Mouse (Mus musculus): ENCODE results near the gene Isyna1. TPM values are rescaled to one million over a fixed set of nuclear protein-coding genes. Genes with fewer than 3 reads are reported as not detected.

Isyna1 gene
- polyA plus RNA-seq, 1 experiment, result 18.6 TPM

DNA sequence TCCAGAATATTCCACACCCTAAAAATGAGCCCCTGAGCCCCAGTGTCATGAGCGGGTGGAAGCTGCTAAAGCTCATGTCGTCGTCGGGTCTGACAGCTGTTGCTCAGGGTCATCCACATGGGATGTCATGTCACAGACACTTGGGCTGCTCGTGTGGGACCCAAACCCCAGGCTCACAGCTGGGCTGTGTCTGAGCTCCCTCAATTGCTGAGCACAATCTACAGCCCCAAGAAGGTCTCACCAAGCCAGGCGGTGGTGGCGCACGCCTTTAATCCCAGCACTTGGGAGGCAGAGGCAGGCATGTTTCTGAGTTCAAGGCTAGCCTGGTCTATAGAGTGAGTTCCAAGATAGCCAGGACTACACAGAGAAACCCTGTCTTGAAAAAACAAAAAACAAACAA, 21.1 kb downstream of the Isyna1 start:
- TF ChIP-seq CTCF (IDR thresholded peaks at IDR 0.05; ENCODE audit: borderline replicate concordance, insufficient read depth, low read length) (no peak), POLR2A (IDR thresholded peaks at IDR 0.05; ENCODE audit: low read depth, low read length) (no peak)
- H3K4me3 ChIP-seq (ENCODE audit: insufficient read depth, low read length), result no peak overlapping the region
- no peak overlapping the region for H3K27ac ChIP-seq (ENCODE audit: insufficient read depth, low read length)

DNA sequence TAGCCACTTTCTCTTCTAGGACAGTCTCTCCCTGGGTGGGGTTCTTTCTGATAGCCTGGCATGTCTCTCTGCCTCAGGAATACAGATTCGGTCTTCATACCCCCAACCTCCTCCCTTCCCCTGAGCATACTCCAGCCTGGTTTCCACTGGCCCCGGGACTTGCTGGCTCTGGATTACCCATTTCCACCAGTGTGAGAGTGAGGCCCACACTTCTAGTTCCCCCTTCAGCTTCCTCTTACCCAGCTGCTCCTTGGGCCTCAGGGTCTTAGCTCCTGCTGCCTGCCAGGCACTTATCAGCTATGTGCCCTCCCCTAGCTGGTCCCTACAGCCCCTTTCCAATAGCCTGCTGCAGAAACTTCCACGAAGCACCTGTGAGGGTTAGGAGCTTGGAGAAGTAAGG, 21.7 kb downstream of the Isyna1 start, which contains the start of gene Lrrc25:
Gene Lrrc25, plus strand, starts transcription at position 262 of the 400 bp plus-strand sequence.
- H3K4me1 ChIP-seq (ENCODE audit: control insufficient read depth, insufficient read depth, low read length), result no peaks in the 10 kb centered on the region
- no peak within 1 kb of the TSS for H3K4me3 ChIP-seq (ENCODE audit: insufficient read depth, low read length)
- no peak within 1 kb of the TSS for H3K27ac ChIP-seq (ENCODE audit: insufficient read depth, low read length)
- no peak for TF ChIP-seq CTCF (IDR thresholded peaks at IDR 0.05; ENCODE audit: borderline replicate concordance, insufficient read depth, low read length)

More for the DNA sequence above, 21.1 kb downstream of the Isyna1 start:
- peaks cover 2% of the 10 kb centered on the region; the same call in 1 of the 2 replicates for H3K4me1 ChIP-seq (ENCODE audit: control insufficient read depth, insufficient read depth, low read length)

DNA sequence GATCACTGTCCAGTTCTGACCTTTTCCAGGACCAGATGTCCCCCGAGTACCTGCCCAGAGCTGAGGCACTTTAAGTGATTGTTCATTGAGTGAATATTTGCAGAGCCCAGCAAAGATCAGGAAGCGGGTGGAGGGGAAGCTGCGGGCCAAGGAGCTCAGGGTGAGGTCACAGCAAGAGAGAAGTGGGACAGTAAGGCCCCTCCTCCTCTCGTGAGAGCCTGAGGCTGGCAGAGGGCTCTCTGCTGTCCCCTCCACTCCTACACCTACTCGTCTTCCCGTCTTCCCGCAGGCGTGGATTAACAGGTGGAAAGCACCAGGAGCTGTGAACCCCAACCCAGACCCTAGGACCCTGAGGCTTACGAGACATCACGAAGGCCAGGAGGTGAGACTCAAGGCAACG, 22.5 kb downstream of the Isyna1 start:
- Histone ChIP-seq H3K4me1 (ENCODE audit: control insufficient read depth, insufficient read depth, low read length) (no peaks in the 10 kb centered on the region), H3K27ac (ENCODE audit: insufficient read depth, low read length) (no peak overlapping the region), H3K4me3 (ENCODE audit: insufficient read depth, low read length) (no peak overlapping the region)
- no peak for TF ChIP-seq POLR2A (IDR thresholded peaks at IDR 0.05; ENCODE audit: low read depth, low read length)
- TF ChIP-seq CTCF (IDR thresholded peaks at IDR 0.05; ENCODE audit: borderline replicate concordance, insufficient read depth, low read length), result no peak

DNA sequence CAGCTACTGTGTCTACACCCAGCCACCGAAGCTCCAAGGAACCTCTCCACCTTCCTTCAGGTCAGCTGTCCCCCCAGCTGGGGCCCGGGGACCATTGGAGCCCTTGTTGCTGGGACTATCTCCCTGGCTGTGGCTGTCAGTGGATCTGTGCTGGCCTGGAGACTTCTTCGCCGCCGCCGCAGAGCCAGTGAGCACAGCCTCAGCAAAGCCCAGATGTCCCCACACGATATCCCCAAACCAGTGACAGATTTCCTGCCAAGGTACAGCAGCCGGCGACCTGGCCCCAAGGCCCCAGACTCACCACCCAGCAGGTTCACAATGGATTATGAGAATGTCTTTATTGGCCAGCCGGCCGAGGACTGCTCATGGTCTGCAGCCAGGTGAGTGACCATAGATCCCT, 23.8 kb downstream of the Isyna1 start:
- Histone ChIP-seq H3K4me1 (ENCODE audit: control insufficient read depth, insufficient read depth, low read length) (no peaks in the 10 kb centered on the region), H3K27ac (ENCODE audit: insufficient read depth, low read length) (no peak overlapping the region), H3K4me3 (ENCODE audit: insufficient read depth, low read length) (no peak overlapping the region)
- TF ChIP-seq POLR2A (IDR thresholded peaks at IDR 0.05; ENCODE audit: low read depth, low read length) (no peak), CTCF (IDR thresholded peaks at IDR 0.05; ENCODE audit: borderline replicate concordance, insufficient read depth, low read length) (no peak)

GRCm38 (mm10) chr8:70618888-70619334, 24.7 kb downstream of the Isyna1 start:
- Histone ChIP-seq H3K4me3 (ENCODE audit: insufficient read depth, low read length) (no peak overlapping the region), H3K27ac (ENCODE audit: insufficient read depth, low read length) (no peak overlapping the region), H3K4me1 (ENCODE audit: control insufficient read depth, insufficient read depth, low read length) (no peaks in the 10 kb centered on the region)
- TF ChIP-seq CTCF (IDR thresholded peaks at IDR 0.05; ENCODE audit: borderline replicate concordance, insufficient read depth, low read length) (no peak), POLR2A (IDR thresholded peaks at IDR 0.05; ENCODE audit: low read depth, low read length) (no peak)

DNA sequence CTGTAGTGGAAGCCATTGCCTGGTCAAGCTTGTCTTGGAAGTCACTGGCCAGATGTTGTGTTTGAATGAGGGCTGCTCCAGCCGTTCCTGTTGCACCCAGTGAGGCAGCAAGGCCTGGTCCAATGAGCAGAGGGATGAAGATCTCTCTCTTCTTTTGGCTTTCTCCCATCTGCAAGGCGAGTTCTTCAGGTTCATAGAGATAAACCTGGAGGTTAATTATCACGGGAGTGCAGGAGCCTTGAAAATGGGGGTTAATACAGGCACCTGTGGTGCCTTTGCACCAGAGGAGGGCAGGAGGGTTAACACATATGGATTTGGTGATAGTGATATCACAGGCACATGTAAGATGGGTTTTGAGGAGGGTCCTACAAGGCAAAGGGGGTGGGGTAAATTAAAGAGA, 28.0 kb downstream of the Isyna1 start:
- Histone ChIP-seq H3K4me3 (ENCODE audit: insufficient read depth, low read length) (no peak overlapping the region), H3K4me1 (ENCODE audit: control insufficient read depth, insufficient read depth, low read length) (no peaks in the 10 kb centered on the region), H3K27ac (ENCODE audit: insufficient read depth, low read length) (no peak overlapping the region)
- TF ChIP-seq POLR2A (IDR thresholded peaks at IDR 0.05; ENCODE audit: low read depth, low read length), result no peak
- TF ChIP-seq CTCF (IDR thresholded peaks at IDR 0.05; ENCODE audit: borderline replicate concordance, insufficient read depth, low read length), result no peak

DNA sequence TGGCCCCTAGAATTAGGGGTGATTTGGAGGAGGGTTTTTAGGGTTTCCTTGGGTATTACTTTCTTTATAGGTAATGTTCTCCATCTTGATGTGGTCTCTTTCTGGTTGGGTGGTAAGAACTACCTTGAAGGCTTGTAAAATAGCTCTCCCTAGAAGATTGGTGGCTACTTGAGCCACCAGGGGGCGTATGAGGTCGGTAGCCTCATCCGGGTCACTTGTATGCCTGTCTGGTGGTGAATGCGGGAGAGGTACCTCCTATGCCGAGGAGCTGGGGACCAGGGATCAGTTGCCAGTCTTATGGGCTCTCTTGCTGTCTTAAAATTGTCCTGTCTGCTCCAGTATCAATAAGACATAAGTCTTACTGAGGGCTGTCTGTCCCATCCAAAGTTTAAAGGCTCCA, 30.9 kb downstream of the Isyna1 start:
- Histone ChIP-seq H3K4me3 (ENCODE audit: insufficient read depth, low read length) (no peak overlapping the region), H3K27ac (ENCODE audit: insufficient read depth, low read length) (no peak overlapping the region), H3K4me1 (ENCODE audit: control insufficient read depth, insufficient read depth, low read length) (no peaks in the 10 kb centered on the region)
- TF ChIP-seq CTCF (IDR thresholded peaks at IDR 0.05; ENCODE audit: borderline replicate concordance, insufficient read depth, low read length), result 0 out of 2 replicates have a peak, but pooled peaks have one; percentile 25
- TF ChIP-seq POLR2A (IDR thresholded peaks at IDR 0.05; ENCODE audit: low read depth, low read length), result no peak

- TF ChIP-seq CTCF (IDR thresholded peaks at IDR 0.05; ENCODE audit: borderline replicate concordance, insufficient read depth, low read length) (no peak), POLR2A (IDR thresholded peaks at IDR 0.05; ENCODE audit: low read depth, low read length) (no peak)
- no peak overlapping the region for H3K4me3 ChIP-seq (ENCODE audit: insufficient read depth, low read length)
- no peaks in the 10 kb centered on the region for H3K4me1 ChIP-seq (ENCODE audit: control insufficient read depth, insufficient read depth, low read length)
- H3K27ac ChIP-seq (ENCODE audit: insufficient read depth, low read length), result no peak overlapping the region
Observed at GRCm38 (mm10) chr8:70627041-70627440, 32.9 kb downstream of the Isyna1 start.

DNA sequence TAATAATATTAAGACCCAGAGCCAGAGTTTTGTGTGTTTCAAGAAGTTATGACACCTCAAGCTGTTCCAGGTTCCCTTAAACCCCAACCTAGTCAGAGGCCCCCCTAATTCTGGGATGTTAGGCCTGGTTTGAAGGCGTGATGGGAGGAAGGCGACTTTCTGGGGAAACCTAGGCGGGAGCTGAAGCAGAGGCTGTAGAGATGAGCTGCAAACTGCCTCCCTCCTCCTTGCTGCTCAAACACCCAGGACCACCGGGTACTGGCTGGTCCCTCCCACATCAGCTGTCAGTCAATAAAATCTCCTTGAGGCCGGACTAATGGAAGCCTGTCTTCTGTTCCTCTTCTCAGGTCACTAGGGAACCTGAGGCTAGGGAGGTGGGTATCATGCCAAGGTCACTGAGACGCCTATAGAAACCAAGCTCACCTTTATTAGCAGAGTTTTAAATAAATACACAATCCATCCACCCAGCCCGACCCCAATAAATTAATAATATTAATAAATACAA, 34.9 kb downstream of the Isyna1 start:
- TF ChIP-seq CTCF (IDR thresholded peaks at IDR 0.05; ENCODE audit: borderline replicate concordance, insufficient read depth, low read length) (no peak), POLR2A (IDR thresholded peaks at IDR 0.05; ENCODE audit: low read depth, low read length) (no peak)
- peaks cover 6% of the 10 kb centered on the region for H3K4me1 ChIP-seq (ENCODE audit: control insufficient read depth, insufficient read depth, low read length)
- H3K27ac ChIP-seq (ENCODE audit: insufficient read depth, low read length), result no peak overlapping the region
- H3K4me3 ChIP-seq (ENCODE audit: insufficient read depth, low read length), result no peak overlapping the region

DNA sequence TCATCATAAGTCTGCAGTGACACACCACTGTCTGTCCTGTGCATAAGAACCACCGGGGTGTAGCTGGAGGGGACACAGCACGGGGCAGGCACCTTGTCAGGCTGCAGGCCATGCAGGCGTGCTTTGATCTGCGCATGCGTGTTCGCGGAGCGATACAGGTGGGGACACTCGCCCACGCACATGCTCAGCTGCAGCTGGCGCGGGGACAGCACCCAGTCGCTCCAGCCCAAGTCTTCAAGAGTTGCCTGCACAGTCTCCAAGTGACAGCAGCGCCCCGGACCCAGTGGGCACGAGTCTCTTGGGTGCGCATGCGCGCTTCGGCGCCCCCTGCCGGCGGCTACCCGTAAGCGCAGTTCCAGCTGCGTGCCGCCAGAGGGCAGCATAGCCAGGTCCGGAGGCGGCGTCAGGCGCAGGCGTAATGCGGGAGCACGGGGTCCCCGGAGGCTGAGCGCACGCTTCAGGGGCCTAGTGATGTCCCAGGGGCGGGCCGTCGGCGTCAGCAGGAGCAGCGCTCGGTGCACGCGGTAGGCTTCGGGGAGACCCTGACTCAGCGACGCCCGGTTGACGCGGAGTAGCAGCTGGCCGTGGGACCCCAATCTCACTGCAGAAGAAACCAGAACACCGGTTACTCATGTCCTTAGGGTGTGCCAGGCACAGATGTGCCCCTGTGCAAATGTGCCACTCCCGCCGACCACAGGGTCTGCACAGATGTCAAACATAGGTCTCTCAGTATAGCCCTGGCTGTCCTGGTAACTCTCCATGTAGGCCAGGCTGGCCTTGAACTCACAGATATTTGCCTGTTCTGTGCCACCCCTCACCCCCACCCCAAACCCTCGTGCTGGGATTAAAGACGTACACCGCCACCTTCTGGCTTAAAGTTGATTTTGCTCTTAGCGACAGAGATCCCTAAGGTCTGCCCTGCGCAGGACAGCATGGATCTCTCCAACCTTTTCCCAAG, 35.7 kb downstream of the Isyna1 start:
- peaks cover 9% of the 10 kb centered on the region for H3K4me1 ChIP-seq (ENCODE audit: control insufficient read depth, insufficient read depth, low read length)
- peak overlapping the region; percentile 22 for H3K4me3 ChIP-seq (ENCODE audit: insufficient read depth, low read length)
- peak overlapping the region; percentile 30 for H3K27ac ChIP-seq (ENCODE audit: insufficient read depth, low read length)
- peak; percentile 100 for TF ChIP-seq CTCF (IDR thresholded peaks at IDR 0.05; ENCODE audit: borderline replicate concordance, insufficient read depth, low read length)
- peak; percentile 37 for TF ChIP-seq POLR2A (IDR thresholded peaks at IDR 0.05; ENCODE audit: low read depth, low read length)
